Mouse (Mus musculus): ENCODE data around the gene Cops8. TPM values are rescaled to one million over a fixed set of nuclear protein-coding genes. Genes with fewer than 3 reads are reported as not detected.

The Cops8 gene
- polyA plus RNA-seq, 1 experiment: 63.8 TPM

DNA sequence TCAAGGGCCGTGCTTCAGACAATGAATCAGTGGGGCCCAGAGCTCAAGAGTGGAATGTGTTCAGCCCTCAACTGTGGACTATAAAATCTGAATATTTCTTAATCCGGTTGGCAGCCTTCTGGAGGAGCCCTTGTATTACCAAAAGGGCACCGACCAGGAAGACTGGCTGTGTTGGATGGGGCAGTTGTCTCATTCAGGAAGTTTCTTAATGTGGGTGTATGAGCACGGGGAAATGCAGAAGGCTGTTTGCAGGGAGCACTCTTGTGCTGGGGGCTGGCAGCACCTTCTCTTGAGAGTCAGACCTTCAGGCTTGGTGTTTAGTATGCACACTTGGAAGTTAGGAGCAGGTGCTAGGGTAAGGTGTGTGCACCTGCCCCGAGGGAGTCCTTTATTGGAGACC lies 6.6 kb downstream of the Cops8 start:
- TF ChIP-seq GATA1 (IDR thresholded peaks at IDR 0.05; ENCODE audit: low read length): no peak

DNA sequence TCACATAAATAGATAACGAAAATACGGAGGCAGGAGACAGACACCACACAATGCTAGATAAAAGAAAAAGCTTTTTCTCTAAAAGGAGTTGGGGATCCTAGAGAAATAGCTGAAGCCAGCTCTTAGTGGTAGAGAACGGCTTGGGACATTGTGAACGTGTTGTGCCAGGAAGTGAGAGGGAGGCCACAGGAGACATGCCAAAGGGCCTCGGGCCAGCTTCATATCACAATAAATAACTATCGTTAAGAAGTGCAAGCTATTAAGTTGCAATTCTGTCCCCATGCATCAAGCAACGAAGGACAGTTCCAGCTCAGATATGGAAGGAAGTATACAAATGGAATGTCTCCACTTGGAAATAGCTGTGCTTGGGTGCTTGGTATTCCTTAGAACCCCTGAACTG lies 14.5 kb downstream of the Cops8 start:
- no peak for TF ChIP-seq GATA1 (IDR thresholded peaks at IDR 0.05; ENCODE audit: low read length)

DNA sequence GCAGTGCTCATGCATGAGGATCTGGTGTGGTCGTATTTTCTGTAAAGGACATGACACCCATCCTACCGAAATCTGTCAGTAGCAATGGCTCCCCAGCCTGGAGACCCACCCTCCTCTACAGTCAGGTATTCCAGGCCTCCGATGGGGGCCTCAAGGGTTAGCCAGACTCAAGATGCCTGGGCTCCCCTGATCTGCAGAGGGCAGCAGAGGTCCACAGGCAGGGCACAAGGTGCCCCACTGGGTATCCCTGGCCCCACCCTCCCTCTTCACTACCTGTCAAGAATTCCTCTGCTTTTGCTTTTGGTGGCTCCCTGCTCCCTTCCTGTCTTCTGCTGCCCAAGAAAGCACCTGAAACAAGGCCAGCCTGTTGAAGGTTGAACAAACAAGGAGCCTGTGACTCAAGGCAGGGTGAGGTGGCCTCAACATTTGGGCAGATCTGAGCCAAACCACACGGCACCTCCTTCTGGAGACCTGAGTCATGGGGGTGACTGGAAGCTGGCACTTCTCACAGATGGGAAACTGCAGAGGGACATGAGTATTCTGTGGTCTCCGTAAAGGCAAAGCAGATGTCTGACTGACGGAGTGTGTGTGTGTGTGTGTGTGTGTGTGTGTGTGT lies 30.7 kb downstream of the Cops8 start:
- TF ChIP-seq GATA1 (IDR thresholded peaks at IDR 0.05; ENCODE audit: low read length): no peak

DNA sequence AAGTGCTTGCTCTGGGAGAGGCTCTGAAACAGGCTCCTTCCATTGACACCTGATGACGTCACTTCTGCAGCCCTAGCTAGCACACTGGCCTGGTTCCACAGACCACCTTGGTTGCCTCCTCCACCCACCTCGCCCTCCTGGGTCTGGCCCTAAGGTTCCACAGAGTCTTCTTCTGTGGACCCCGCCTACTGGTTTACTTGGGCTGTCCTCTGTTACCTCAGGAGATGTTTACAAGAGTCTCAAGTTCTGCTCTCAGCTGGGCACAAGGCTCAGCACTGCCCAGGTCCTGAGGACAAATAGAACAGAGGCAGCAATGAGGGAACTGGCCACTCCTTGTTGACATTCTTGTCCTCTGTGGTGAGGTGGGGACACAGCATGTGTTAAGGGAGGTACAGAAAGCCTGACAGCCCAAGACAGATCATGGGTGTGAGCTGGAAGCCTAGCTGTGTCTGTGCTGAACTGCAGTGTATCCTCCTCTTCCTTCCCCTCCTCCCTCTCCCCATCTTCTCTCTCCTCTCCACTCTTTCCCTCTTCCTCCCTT lies 31.5 kb downstream of the Cops8 start:
- TF ChIP-seq GATA1 (IDR thresholded peaks at IDR 0.05; ENCODE audit: low read length): no peak

DNA sequence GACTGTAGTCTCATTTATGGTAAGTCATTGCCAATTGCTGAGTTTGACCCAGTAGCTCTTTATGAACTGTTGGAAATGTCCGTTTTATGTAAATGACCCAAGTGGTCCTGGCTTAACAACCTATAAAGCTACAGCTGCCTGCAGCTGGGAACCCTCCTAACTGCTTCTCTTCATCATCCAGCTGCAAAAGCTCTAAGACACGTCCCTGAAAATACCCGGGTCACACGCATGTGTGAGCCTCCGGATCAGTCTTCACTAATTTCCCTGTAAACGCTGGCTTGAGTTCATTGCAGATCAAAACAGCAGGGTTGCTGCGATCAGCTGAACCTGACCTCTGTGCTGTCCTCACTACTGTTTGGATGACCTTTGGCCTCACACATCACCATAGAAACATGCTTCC lies 35.6 kb downstream of the Cops8 start:
- TF ChIP-seq GATA1 (IDR thresholded peaks at IDR 0.05; ENCODE audit: low read length): no peak

DNA sequence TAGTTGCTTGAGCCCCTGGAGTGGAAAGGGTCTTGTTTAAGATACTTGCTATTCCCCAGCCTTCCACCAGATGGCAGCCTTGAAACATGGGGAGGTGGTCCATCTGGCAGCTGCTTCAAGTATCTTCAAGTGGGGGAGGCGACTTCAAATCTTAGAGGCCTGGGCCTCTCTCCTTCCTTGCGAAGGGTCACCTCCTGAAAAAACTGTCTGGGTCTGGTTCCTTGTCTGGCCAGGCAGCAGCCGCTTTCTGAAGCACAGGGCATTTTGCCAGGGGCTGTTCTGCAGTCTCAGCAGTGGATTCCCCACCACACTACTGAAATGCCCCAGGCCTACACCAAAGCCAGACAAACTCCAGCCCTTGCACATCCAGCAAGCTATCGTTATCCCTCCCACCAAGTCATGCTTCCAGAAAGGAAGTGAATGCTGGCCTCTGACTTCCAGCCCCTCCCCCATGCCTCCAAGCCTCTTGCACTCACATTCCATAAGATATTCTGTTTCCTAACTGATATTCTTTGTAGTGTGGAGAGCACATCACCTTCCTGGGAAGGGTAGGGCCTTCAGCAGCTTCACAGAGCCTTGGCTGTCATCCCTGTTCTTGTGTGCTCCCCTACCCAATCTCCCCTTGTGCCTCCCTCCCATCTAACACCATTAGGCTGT lies 48.1 kb downstream of the Cops8 start:
- TF ChIP-seq GATA1 (IDR thresholded peaks at IDR 0.05; ENCODE audit: low read length): no peak

DNA sequence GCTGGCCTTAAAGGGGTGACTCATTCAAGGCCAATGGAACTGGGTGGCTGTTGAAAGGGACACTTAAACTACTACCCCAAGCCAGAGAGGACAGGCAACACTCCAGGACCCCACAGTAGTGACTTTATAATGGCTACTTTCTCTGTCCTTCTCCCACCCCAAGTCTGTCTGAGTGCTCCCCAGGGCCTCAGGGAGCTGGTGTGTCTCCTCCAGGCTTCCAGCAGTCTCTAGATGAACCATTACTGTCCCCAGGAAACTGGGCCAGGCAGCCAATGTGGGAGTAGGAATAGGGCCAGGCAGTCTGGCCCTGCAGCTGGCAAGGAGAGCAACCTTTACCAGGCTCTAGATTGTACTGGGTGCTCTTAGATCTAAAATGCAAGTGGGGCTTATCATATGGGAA lies 49.0 kb downstream of the Cops8 start:
- TF ChIP-seq GATA1 (IDR thresholded peaks at IDR 0.05; ENCODE audit: low read length): no peak

DNA sequence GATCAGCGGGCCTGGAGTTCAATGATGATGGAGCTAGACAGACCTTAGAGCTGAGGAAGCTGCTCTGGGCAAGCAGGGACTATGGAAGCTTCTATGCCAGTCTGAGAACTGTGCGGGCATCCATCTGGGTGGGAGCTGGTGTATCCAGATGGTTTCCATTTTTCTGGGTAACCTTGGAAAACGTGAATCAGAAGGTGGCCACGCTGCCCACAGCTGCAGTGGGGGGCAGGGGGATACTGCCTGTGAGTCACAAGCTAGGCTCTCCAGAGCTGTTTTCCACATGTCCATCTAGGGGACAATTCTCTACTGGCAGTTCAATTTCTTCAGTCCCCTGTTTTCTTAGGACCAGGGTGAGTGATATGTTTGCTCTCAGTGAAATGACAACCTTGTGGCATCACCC lies 49.8 kb downstream of the Cops8 start:
- TF ChIP-seq GATA1 (IDR thresholded peaks at IDR 0.05; ENCODE audit: low read length): no peak

DNA sequence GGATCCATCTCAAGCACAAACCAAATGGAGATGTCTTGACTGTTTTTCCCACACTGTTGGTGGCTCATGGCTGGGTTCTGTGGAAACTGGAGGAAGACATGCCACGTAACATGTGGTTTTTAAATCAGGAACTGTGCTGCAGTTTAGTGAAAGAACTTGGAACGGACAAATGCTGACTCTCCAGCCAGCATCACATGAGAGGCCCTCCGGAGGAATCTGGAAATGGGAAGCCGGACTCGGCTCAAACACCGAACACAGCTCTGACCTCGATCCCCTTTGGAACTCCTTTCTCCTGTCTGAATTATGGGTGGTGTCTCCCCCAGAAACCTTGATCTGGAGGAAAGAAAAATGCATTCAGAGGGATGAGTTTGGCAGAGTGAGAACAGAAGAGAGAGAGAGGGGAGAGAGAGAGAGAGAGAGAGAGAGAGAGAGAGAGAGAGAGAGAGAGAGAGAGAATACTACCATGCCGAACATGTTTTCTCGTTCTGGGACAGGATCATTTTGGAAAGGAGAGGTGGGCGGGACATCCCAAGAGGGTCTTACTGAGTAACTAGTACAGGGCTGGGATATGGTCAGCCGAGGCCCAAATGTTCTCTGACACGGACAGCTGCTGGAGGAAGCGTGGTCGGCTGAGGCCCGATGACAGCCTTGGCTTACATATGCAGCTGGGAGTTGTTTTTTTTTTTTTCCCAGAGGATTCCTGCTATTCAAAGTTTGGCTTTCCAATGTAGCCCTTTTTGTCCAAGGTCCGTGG lies 53.9 kb downstream of the Cops8 start:
- TF ChIP-seq GATA1 (IDR thresholded peaks at IDR 0.05; ENCODE audit: low read length): no peak

DNA sequence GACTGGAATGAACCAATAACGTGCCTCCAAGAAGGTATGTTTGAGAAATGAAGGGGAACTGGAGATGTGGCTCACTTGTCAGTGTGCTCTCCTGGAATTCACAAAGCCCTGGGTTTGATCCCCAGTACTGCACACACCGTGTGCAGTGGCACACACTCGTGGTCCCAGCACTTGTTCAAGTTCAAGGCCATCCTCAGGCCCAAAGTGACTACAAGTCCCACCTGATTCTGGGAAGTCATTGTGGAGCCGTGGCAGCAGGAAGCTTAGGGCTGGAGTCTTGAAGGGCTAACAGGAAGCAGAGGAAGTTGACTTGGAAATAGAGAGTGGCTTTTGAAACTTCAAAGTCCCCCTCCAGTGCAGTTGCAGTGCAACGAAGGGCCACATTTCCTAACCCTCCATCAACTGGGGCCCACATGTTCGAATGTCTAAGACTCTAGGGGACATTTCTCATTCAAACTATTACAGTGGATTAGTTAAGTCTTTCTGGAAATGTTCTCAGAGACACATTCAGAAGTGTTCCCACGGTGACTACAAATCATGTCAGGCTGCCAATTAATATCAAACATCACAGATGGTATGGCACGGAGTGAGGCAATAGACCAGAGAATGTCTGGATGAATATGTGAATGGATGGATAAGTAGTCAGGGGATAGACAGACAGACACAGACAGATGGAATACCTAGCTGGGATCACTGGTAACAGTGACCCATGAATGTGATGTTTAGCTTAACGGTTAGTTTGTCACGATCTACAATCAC lies 54.7 kb downstream of the Cops8 start:
- no peak for TF ChIP-seq GATA1 (IDR thresholded peaks at IDR 0.05; ENCODE audit: low read length)

DNA sequence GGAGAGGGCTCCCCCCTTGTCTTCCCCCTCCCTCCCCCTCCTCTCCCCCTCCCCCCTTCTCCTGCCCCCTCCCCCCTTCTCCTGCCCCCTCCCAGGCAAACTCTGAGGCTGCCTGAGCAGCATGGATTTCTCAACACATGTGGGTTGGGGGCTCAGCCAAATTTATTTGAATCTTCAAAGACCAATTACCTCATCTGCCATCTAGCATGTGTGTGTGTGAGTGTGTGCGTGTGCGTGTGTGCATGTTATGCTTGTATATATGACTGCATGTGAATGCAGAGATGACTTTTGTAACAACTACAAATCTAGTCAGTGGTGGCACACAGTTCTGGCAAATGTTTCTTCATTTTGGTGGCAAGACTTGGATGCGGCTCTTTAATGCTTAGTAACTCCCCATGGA lies 55.8 kb downstream of the Cops8 start:
- no peak for TF ChIP-seq GATA1 (IDR thresholded peaks at IDR 0.05; ENCODE audit: low read length)

DNA sequence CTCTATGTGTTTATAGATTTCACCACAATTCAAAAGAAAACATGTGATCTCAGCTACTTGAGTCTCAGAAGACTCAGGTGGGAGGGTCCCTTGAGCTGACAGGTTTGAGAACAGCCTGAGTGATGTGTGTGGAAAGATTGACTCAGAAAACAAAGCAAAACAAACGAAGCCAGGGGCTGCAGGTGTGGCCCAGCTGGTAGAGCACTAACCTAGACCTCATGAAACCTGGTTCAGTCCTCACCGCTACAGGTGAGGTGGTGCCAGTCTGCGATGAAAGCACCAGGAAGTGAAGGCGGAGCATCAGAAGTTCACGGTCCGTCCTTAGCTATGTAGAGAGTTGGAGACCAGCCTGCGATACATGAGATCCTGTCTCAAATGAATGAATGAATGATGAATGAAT lies 57.4 kb downstream of the Cops8 start:
- no peak for TF ChIP-seq GATA1 (IDR thresholded peaks at IDR 0.05; ENCODE audit: low read length)

DNA sequence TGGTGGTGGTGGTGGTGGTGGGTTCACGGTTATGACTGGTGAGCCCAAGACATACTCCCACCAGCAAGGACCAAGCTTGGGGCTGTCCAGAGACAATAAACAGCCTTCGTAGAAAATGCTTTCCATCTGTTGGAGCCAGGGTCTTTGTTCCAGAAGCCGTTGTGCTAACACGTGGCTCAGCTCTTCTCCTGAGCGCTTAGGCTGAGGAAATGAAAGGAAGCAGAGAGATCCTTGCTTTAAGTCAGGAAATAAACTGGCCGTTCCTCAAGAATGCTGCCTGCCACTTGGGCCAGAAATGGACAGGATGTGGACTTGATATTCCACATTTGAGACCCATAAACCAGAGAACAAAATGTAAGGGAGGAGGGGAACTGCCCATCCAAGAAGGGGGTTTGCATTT lies 59.7 kb downstream of the Cops8 start:
- no peak for TF ChIP-seq GATA1 (IDR thresholded peaks at IDR 0.05; ENCODE audit: low read length)

Other genes with a start within 250 kb of the Cops8 start
- not detected in 2 replicates for gene Col6a3, start 241.0 kb downstream of the Cops8 start, polyA plus RNA-seq (2012)

Data from G1E-ER4 (cell line).